Mouse (Mus musculus): ENCODE data around the gene Nr1h2. TPM values are rescaled to one million over a fixed set of nuclear protein-coding genes. Genes with fewer than 3 reads are reported as not detected.

The Nr1h2 gene
- polyA plus RNA-seq, 1 experiment from 2014 or later: 79.3 TPM

DNA sequence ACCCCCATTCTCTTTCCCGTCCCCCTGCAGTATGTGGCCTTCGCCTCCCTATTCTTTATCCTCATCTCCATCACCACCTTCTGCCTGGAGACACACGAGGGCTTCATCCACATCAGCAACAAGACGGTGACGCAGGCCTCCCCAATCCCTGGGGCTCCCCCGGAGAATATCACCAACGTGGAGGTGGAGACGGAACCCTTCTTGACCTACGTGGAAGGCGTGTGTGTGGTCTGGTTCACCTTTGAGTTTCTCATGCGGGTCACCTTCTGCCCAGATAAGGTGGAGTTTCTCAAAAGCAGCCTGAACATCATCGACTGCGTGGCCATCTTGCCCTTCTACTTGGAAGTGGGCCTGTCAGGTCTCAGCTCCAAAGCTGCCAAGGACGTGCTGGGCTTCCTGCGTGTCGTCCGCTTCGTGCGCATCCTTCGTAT lies 41.4 kb upstream of the Nr1h2 start:
- peaks cover 10% of the 10 kb centered on the region for H3K4me1 ChIP-seq (ENCODE audit: control insufficient read depth, insufficient read depth, low read length)
- no peaks in the 10 kb centered on the region for H3K9me3 ChIP-seq (ENCODE audit: control insufficient read depth, low read length)
- no peak overlapping the region for H3K9ac ChIP-seq (ENCODE audit: low read depth, low read length)
- H3K4me2 ChIP-seq (ENCODE audit: low read depth, low read length): no peak overlapping the region
- 91% methylated on average over 20 of the region's 20 CpGs for WGBS
- no peaks in the 10 kb centered on the region for H3K36me3 ChIP-seq (ENCODE audit: control insufficient read depth, insufficient read depth, low read length)
- H3K27ac ChIP-seq (ENCODE audit: low read length): no peak overlapping the region
- H3K27me3 ChIP-seq (replicated peaks; ENCODE audit: control insufficient read depth, insufficient read depth, low read length): peaks cover 29% of the 10 kb centered on the region
- no peak overlapping the region for H3K4me3 ChIP-seq (ENCODE audit: low read length)
- ATAC-seq: no peak

- H3K36me3 ChIP-seq (ENCODE audit: control insufficient read depth, insufficient read depth, low read length): no peaks in the 10 kb centered on the region
- H3K27me3 ChIP-seq (replicated peaks; ENCODE audit: control insufficient read depth, insufficient read depth, low read length): peaks cover 31% of the 10 kb centered on the region
- no peak overlapping the region for H3K4me2 ChIP-seq (ENCODE audit: low read depth, low read length)
- peaks cover 10% of the 10 kb centered on the region for H3K4me1 ChIP-seq (ENCODE audit: control insufficient read depth, insufficient read depth, low read length)
- no peak overlapping the region for H3K27ac ChIP-seq (ENCODE audit: low read length)
- no peak for ATAC-seq
- 54% methylated on average over 6 of the region's 6 CpGs for WGBS
- no peak overlapping the region for H3K9ac ChIP-seq (ENCODE audit: low read depth, low read length)
- no peak overlapping the region for H3K4me3 ChIP-seq (ENCODE audit: low read length)
- H3K9me3 ChIP-seq (ENCODE audit: control insufficient read depth, low read length): no peaks in the 10 kb centered on the region
These were observed 40.5 kb upstream of the Nr1h2 start for GRCm38 (mm10) chr7:44594291-44594690.

DNA sequence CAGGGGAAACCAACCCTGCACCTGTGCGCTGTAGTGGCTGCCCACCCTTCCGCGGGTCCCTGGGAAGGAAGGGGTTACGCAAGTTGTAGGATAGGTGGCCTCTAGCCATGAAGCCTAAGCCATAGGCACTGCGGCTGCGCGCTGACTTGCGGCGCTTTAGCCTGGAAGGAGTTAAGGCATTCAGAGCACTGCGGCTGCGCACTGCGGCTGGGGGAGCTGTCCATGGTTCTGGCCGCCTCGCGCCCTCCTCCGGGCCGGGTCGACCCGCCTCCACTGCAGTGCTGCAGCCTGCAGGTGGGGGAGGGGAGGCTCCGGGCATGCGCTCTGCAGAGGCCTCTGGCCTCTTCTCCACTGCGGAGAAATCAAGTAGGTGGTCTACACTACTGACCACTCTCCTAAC lies 40.0 kb upstream of the Nr1h2 start:
- Histone ChIP-seq H3K4me1 (ENCODE audit: control insufficient read depth, insufficient read depth, low read length) (peaks cover 10% of the 10 kb centered on the region), H3K27me3 (replicated peaks; ENCODE audit: control insufficient read depth, insufficient read depth, low read length) (peaks cover 34% of the 10 kb centered on the region)

GRCm38 (mm10) chr7:44593051-44593450 lies 39.3 kb upstream of the Nr1h2 start:
- H3K9me3 ChIP-seq (ENCODE audit: control insufficient read depth, low read length): no peaks in the 10 kb centered on the region
- ATAC-seq: no peak
- 3% methylated on average over 15 of the region's 15 CpGs for WGBS
- peaks cover 41% of the 10 kb centered on the region for H3K27me3 ChIP-seq (replicated peaks; ENCODE audit: control insufficient read depth, insufficient read depth, low read length)
- H3K4me3 ChIP-seq (ENCODE audit: low read length): no peak overlapping the region
- no peak overlapping the region for H3K9ac ChIP-seq (ENCODE audit: low read depth, low read length)
- H3K27ac ChIP-seq (ENCODE audit: low read length): no peak overlapping the region
- peaks cover 14% of the 10 kb centered on the region for H3K4me1 ChIP-seq (ENCODE audit: control insufficient read depth, insufficient read depth, low read length)
- H3K4me2 ChIP-seq (ENCODE audit: low read depth, low read length): no peak overlapping the region
- no peaks in the 10 kb centered on the region for H3K36me3 ChIP-seq (ENCODE audit: control insufficient read depth, insufficient read depth, low read length)

More for the DNA sequence above, 40.0 kb upstream of the Nr1h2 start:
- no peak overlapping the region for H3K4me3 ChIP-seq (ENCODE audit: low read length)
- no peak overlapping the region for H3K9ac ChIP-seq (ENCODE audit: low read depth, low read length)
- no peaks in the 10 kb centered on the region for H3K36me3 ChIP-seq (ENCODE audit: control insufficient read depth, insufficient read depth, low read length)
- H3K9me3 ChIP-seq (ENCODE audit: control insufficient read depth, low read length): no peaks in the 10 kb centered on the region
- H3K4me2 ChIP-seq (ENCODE audit: low read depth, low read length): no peak overlapping the region
- peak; percentile 22; the same call in 1 of the 2 replicates for ATAC-seq
- H3K27ac ChIP-seq (ENCODE audit: low read length): no peak overlapping the region
- WGBS: under 1% methylated on average over 21 of the region's 22 CpGs

DNA sequence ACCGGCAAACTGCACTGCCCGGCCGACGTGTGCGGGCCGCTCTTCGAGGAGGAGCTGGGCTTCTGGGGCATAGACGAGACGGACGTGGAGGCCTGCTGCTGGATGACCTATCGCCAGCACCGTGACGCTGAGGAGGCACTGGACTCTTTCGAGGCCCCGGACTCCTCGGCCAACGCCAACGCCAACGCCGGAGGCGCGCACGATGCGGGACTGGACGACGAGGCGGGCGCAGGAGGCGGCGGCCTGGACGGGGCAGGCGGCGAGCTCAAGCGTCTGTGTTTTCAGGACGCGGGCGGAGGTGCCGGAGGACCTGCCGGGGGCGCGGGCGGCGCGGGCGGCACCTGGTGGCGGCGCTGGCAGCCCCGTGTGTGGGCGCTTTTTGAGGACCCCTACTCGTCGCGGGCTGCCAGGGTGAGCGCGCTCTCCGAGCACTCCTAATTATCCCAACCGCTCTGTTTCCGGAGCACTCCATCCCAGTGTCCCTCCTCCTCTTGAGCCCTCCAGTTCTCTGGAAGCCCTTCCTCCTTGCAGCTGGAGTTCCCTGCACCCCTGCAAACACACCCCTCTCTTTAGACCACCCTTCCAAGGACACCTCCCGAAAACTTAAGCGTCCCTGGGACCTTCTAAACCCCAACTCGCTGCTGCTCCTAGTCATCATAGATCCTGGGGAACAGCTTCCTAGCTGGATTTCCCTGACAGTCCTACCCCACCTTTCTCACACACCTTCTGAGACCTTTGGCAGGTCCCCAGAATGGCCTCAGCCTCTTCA lies 37.8 kb upstream of the Nr1h2 start:
- Histone ChIP-seq H3K4me1 (ENCODE audit: control insufficient read depth, insufficient read depth, low read length) (peaks cover 17% of the 10 kb centered on the region), H3K4me2 (ENCODE audit: low read depth, low read length) (peak overlapping the region; percentile 99), H3K4me3 (ENCODE audit: low read length) (peak overlapping the region; percentile 60), H3K27me3 (replicated peaks; ENCODE audit: control insufficient read depth, insufficient read depth, low read length) (peaks cover 54% of the 10 kb centered on the region), H3K27ac (ENCODE audit: low read length) (no peak overlapping the region), H3K9me3 (ENCODE audit: control insufficient read depth, low read length) (no peaks in the 10 kb centered on the region), H3K36me3 (ENCODE audit: control insufficient read depth, insufficient read depth, low read length) (no peaks in the 10 kb centered on the region), H3K9ac (ENCODE audit: low read depth, low read length) (peak overlapping the region; percentile 66)
- WGBS: under 1% methylated on average over 60 of the region's 60 CpGs
- ATAC-seq: no peak

DNA sequence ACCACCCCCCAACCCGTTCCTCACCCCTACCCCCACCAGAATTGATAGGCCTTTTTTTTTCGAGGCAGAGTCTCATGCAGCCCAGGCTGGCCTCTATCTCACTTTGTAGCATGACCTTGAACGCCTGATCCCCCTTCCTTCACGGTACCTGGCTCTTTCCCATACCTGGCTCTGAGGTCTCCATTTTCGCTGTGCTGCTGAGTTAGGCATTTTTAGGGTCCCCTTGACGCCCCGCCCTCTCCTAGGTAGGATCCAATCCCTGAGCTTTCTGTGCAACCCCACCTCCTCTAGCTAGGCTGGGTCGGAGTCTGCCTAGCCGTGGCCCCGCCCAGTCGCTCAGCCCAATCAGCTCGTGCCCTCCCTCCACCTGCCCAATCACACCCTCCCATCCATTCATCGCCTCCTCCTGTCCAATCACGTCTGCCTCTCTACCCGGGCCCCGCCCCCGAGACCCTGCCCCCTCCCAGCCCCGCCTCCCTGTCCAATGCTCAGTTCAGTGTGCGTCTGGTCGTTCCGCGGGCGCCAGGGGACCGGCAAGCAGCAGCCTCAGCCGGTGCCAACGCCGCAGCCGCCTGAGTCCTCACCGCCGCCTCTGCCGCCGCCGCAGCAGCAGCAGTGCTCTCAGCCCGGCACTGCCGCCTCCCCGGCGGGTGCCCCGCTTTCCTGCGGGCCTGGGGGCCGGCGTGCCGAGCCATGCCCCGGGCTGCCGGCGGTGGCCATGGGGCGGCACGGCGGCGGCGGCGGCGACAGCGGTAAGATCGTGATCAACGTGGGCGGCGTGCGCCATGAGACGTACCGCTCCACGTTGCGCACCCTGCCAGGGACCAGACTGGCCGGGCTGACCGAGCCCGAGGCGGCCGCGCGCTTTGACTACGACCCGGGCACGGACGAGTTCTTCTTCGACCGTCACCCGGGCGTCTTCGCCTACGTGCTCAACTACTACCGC lies 36.9 kb upstream of the Nr1h2 start, which contains the start of gene Kcnc3:
Gene Kcnc3, plus strand, starts transcription at position 263 of the 946 bp plus-strand sequence.
- under 1% methylated on average over 79 of the region's 80 CpGs for WGBS
- Histone ChIP-seq H3K36me3 (ENCODE audit: control insufficient read depth, insufficient read depth, low read length) (no peaks in the 10 kb centered on the region), H3K9me3 (ENCODE audit: control insufficient read depth, low read length) (no peaks in the 10 kb centered on the region), H3K4me3 (ENCODE audit: low read length) (peak within 1 kb of the TSS; percentile 60), H3K27me3 (replicated peaks; ENCODE audit: control insufficient read depth, insufficient read depth, low read length) (peaks cover 62% of the 10 kb centered on the region), H3K4me2 (ENCODE audit: low read depth, low read length) (peak within 1 kb of the TSS; percentile 99), H3K27ac (ENCODE audit: low read length) (no peak within 1 kb of the TSS), H3K9ac (ENCODE audit: low read depth, low read length) (peak within 1 kb of the TSS; percentile 66), H3K4me1 (ENCODE audit: control insufficient read depth, insufficient read depth, low read length) (peaks cover 17% of the 10 kb centered on the region)
- peak; percentile 95 for ATAC-seq

- Histone ChIP-seq H3K4me1 (ENCODE audit: control insufficient read depth, insufficient read depth, low read length) (peaks cover 17% of the 10 kb centered on the region), H3K27me3 (replicated peaks; ENCODE audit: control insufficient read depth, insufficient read depth, low read length) (peaks cover 70% of the 10 kb centered on the region), H3K4me2 (ENCODE audit: low read depth, low read length) (peak overlapping the region; percentile 99), H3K36me3 (ENCODE audit: control insufficient read depth, insufficient read depth, low read length) (no peaks in the 10 kb centered on the region), H3K9ac (ENCODE audit: low read depth, low read length) (no peak overlapping the region), H3K27ac (ENCODE audit: low read length) (no peak overlapping the region), H3K4me3 (ENCODE audit: low read length) (peak overlapping the region; percentile 27; the same call in 1 of the 2 replicates), H3K9me3 (ENCODE audit: control insufficient read depth, low read length) (no peaks in the 10 kb centered on the region)
- 5% methylated on average over 13 of the region's 13 CpGs for WGBS
- no peak for ATAC-seq
These were observed 36.2 kb upstream of the Nr1h2 start for GRCm38 (mm10) chr7:44589946-44590345.

DNA sequence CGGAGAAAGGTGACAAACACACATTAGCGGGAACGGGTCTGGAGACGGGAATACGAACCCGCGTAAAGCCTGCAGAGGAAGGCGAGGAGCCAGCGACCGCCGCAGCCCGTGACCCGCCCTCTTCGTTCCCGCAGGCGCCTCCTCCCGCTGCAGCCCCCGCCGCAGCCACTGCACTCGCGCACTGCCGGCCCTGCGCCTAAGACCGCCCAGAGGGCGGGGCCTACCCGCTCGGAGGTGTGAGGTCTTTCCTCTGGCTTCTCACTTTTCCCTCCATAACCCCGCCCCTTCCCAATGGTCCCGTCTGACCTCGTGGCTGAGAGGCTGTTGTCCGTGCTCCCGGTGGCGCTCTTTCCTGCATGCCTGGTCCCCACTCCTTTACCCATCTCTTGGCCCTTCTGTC lies 35.4 kb upstream of the Nr1h2 start:
- Histone ChIP-seq H3K4me3 (ENCODE audit: low read length) (peak overlapping the region; percentile 48), H3K36me3 (ENCODE audit: control insufficient read depth, insufficient read depth, low read length) (no peaks in the 10 kb centered on the region), H3K27me3 (replicated peaks; ENCODE audit: control insufficient read depth, insufficient read depth, low read length) (peaks cover 73% of the 10 kb centered on the region), H3K4me1 (ENCODE audit: control insufficient read depth, insufficient read depth, low read length) (peaks cover 17% of the 10 kb centered on the region), H3K9ac (ENCODE audit: low read depth, low read length) (peak overlapping the region; percentile 46; the same call in 1 of the 2 replicates), H3K4me2 (ENCODE audit: low read depth, low read length) (peak overlapping the region; percentile 71), H3K9me3 (ENCODE audit: control insufficient read depth, low read length) (no peaks in the 10 kb centered on the region), H3K27ac (ENCODE audit: low read length) (no peak overlapping the region)
- WGBS: under 1% methylated on average over 27 of the region's 33 CpGs
- peak; percentile 47 for ATAC-seq

GRCm38 (mm10) chr7:44588338-44588737 lies 34.6 kb upstream of the Nr1h2 start:
- Histone ChIP-seq H3K4me1 (ENCODE audit: control insufficient read depth, insufficient read depth, low read length) (peaks cover 15% of the 10 kb centered on the region), H3K27me3 (replicated peaks; ENCODE audit: control insufficient read depth, insufficient read depth, low read length) (peaks cover 69% of the 10 kb centered on the region), H3K9me3 (ENCODE audit: control insufficient read depth, low read length) (no peaks in the 10 kb centered on the region), H3K27ac (ENCODE audit: low read length) (no peak overlapping the region), H3K36me3 (ENCODE audit: control insufficient read depth, insufficient read depth, low read length) (no peaks in the 10 kb centered on the region), H3K9ac (ENCODE audit: low read depth, low read length) (no peak overlapping the region; the same call in 1 of the 2 replicates), H3K4me3 (ENCODE audit: low read length) (peak overlapping the region; percentile 48; the same call in 1 of the 2 replicates), H3K4me2 (ENCODE audit: low read depth, low read length) (peak overlapping the region; percentile 71)
- no peak for ATAC-seq
- 8% methylated on average over 12 of the region's 12 CpGs for WGBS
